Mouse (Mus musculus) midbrain, embryonic 11.5 days (tissue): ENCODE data around the gene Acer1. TPM values are rescaled to one million over a fixed set of nuclear protein-coding genes. Genes with fewer than 3 reads are reported as not detected.

Experiments
- ATAC-seq: fragments of 200-750 bp; cut with Nextera tagmentation; 2 replicates; pipeline ENCODE4 v1.8.0; 2017; ENCODE audit warnings: moderate TSS enrichment, moderate library complexity; ENCODE audit not compliant: low FRiP score
- DNase-seq: peaks from one replicate; pipeline ENCODE4 v3.0.0; 2015; ENCODE audit warnings: low spot score; ENCODE audit errors: missing footprints
- H3K27ac ChIP-seq: fragments of 300-500 bp; sonication (generic); 2 replicates; pipeline ENCODE4 v1.5.1; 2014; ENCODE audit warnings: low read depth, low read length
- H3K27me3 ChIP-seq: fragments of 300-500 bp; sonication (generic); 2 replicates; pipeline ENCODE4 v1.6.1; 2014; ENCODE audit warnings: mild to moderate bottlenecking, low read length, moderate library complexity, mixed read lengths; ENCODE audit not compliant: control insufficient read depth, insufficient read depth
- H3K36me3 ChIP-seq: fragments of 300-500 bp; sonication (generic); 2 replicates; pipeline ENCODE4 v1.6.1; 2014; ENCODE audit warnings: mild to moderate bottlenecking, low read length, moderate library complexity, mixed read lengths; ENCODE audit not compliant: control insufficient read depth, insufficient read depth
- H3K4me1 ChIP-seq: fragments of 300-500 bp; sonication (generic); 2 replicates; pipeline ENCODE4 v1.6.1; 2014; ENCODE audit warnings: low read length; ENCODE audit not compliant: control insufficient read depth, insufficient read depth
- H3K4me2 ChIP-seq: fragments of 300-500 bp; sonication (generic); 2 replicates; pipeline ENCODE4 v1.6.1; 2014; ENCODE audit warnings: mild to moderate bottlenecking, moderate library complexity
- H3K4me3 ChIP-seq: fragments of 300-500 bp; sonication (generic); 2 replicates; pipeline ENCODE4 v1.5.1; 2014; ENCODE audit warnings: low read depth, low read length
- H3K9ac ChIP-seq: fragments of 300-500 bp; sonication (generic); 2 replicates; pipeline ENCODE4 v1.6.1; 2014; ENCODE audit warnings: low read length
- H3K9me3 ChIP-seq: fragments of 300-500 bp; sonication (generic); 2 replicates; pipeline ENCODE4 v1.6.1; 2016; ENCODE audit warnings: low read length; ENCODE audit not compliant: control insufficient read depth
- WGBS: fragments of 180-500 bp; shearing (Covaris S2); extraction: QIAGEN DNeasy Blood & Tissue Kit; methylation state at CpG from one replicate; pipeline ENCODE4 v1.1.7; 2014; 5-methylcytosine and 5-hydroxymethylcytosine counted together
- polyA plus RNA-seq: library from polyadenylated mRNA; unstranded; fragments of >200 nt; fragmentation: Nextera tagmentation; extraction: Ambion mirVana; gene quantifications from 2 replicates; pipeline ENCODE4 v1.2.1, GENCODE M21; 2014

The Acer1 gene
- polyA plus RNA-seq, 1 experiment from 2014 or later: not detected

DNA sequence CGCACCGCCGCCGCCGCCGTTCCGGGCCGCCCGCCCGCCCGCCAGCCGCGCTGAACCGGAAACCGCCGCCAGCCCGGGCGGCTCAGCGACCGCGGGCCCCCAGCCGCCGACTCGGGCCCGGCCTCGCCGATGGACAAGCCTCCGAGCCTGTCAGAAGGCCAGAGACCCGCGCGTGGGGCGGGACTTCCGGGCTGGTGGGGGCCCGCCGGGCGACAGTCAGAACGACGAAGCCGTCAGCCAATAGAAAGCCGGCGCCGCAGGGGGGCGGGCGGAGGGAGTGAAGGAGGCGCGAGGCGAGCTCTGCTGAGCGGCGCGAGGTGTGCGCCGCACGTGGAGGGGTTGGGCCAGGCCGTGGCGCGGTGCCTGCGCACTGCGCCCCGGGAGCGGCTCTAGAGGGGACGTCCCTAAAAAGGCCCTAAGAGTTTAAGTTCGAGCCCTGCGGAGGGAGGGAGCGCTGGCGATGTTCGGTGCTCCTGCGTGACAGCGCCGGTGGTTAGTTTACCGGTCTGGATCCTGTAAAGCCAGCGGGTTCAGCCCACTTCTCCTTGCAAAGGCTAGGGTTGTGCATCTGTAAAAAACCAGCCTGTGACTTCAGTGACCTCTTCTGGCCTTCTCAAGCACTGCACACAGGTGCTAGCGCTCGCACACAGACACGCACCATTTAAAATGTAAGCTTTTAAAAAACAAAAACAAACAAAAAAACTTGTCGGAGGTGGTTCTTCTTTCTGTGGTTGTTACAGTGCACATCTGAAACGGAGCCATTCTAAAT, 46.4 kb downstream of the Acer1 start, which contains the start of gene Mllt1:
Gene Mllt1 (minus strand): TSS at position 53 of the 769 bp plus-strand sequence.
- WGBS: 4% methylated on average over 59 of the region's 76 CpGs
- Histone ChIP-seq H3K4me3 (peak within 1 kb of the TSS; percentile 95), H3K9ac (peak within 1 kb of the TSS; percentile 94), H3K36me3 (no peaks in the 10 kb centered on the region), H3K27me3 (no peaks in the 10 kb centered on the region), H3K27ac (peak within 1 kb of the TSS; percentile 50), H3K4me2 (peak within 1 kb of the TSS; percentile 94), H3K9me3 (no peaks in the 10 kb centered on the region), H3K4me1 (peaks cover 19% of the 10 kb centered on the region)
- DNase-seq (peak; percentile 100), ATAC-seq (peak; percentile 99)

DNA sequence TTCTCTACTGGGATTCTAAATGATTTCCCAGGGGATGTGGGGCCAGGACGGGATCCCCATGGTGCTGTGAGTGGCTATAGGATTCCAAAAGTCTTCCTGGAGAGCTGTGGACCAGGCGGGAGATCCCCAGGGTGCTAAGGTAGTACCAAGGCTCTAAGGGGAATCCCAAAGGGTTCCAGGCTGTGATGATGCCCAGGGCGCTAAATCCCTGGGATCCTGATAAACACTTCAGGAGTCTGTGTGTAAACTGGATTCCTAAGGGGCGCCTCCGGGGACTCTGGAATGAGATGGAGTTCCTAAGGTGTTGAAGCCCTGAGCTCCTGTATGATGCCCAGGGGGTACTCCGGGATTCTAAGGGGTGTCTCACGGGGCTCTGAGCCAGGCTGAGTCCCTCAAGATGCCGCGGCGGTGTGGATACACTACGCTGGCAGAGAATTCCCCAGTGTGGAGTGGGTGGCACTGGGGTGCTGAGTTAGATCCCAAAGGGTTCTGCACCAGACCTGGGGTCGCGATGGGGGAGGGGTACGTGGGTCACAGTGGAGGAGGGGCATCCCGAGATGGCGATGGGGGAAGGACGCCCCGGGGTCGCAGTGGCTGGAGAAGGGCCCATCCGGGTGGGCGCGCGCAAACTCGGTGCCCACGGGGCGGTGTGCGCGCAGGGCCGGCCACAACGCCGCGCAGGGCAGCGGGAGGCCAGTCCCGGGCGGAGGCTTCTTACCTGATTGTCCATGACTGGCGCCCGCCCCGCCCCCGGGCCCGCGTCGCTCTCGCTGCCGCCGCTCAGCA, 47.2 kb downstream of the Acer1 start:
- peak overlapping the region; percentile 94 for H3K4me2 ChIP-seq
- WGBS: 2% methylated on average over 40 of the region's 45 CpGs
- H3K9ac ChIP-seq: peak overlapping the region; percentile 94
- peak overlapping the region; percentile 95 for H3K4me3 ChIP-seq
- no peaks in the 10 kb centered on the region for H3K27me3 ChIP-seq
- peak; percentile 93 for DNase-seq
- H3K27ac ChIP-seq: peak overlapping the region; percentile 50
- no peaks in the 10 kb centered on the region for H3K36me3 ChIP-seq
- peak; percentile 72; the same call in 1 of the 2 replicates for ATAC-seq
- H3K9me3 ChIP-seq: no peaks in the 10 kb centered on the region
- H3K4me1 ChIP-seq: peaks cover 19% of the 10 kb centered on the region

DNA sequence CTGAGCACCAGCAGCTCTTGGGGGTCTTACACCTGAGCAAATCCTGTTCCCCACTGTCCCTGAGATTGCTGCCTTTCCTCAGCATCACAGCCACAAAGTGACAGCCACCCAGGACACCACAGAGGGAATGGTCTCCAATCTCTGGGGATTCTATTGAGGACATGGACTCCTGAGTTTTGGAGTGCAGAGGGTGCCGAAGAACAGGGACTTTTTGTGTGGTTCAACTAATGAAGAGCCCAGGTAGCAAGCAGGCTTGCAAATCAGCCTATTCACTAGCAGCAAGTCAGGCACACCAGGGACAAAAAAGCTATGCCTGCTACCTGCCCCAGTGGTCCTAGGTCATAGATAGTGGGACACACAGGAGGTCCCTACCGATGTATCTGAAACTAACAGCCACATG, 48.5 kb downstream of the Acer1 start:
- peaks cover 19% of the 10 kb centered on the region for H3K4me1 ChIP-seq
- H3K9ac ChIP-seq: no peak overlapping the region
- no peak overlapping the region for H3K27ac ChIP-seq
- no peaks in the 10 kb centered on the region for H3K9me3 ChIP-seq
- no peaks in the 10 kb centered on the region for H3K27me3 ChIP-seq
- DNase-seq: no peak
- 0 out of 2 replicates have a peak overlapping the region, but pooled peaks have one; percentile 6 for H3K4me3 ChIP-seq
- H3K4me2 ChIP-seq: no peak overlapping the region
- no peak for ATAC-seq
- 96% methylated on average over 2 of the region's 2 CpGs for WGBS
- no peaks in the 10 kb centered on the region for H3K36me3 ChIP-seq

DNA sequence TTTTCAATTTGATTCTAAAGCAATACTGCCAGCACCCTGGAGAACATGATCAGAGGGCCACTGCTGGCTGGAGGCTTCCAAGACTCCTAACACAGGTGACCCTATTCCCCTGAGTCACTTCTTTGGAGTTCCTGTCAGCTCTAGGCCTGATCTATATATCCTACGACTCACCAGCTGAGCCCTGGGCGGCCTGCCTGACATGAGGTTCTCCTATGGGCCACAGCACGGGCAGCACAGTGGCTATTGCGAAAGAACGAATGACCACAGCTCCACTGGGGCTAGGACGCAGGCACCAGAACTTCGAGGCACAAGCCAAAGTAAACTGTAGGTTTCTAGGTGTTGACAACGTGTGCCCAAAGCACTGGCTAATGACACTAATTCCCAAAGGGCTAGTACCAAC, 51.9 kb downstream of the Acer1 start:
- DNase-seq (no peak), ATAC-seq (no peak)
- no peak overlapping the region for H3K4me2 ChIP-seq
- no peaks in the 10 kb centered on the region for H3K9me3 ChIP-seq
- 93% methylated on average over 8 of the region's 8 CpGs for WGBS
- H3K27ac ChIP-seq: no peak overlapping the region
- H3K9ac ChIP-seq: no peak overlapping the region
- H3K4me1 ChIP-seq: peaks cover 19% of the 10 kb centered on the region
- no peak overlapping the region for H3K4me3 ChIP-seq
- H3K27me3 ChIP-seq: no peaks in the 10 kb centered on the region
- 0 out of 2 replicates have a peak, but pooled peaks cover 10% of the 10 kb centered on the region for H3K36me3 ChIP-seq

DNA sequence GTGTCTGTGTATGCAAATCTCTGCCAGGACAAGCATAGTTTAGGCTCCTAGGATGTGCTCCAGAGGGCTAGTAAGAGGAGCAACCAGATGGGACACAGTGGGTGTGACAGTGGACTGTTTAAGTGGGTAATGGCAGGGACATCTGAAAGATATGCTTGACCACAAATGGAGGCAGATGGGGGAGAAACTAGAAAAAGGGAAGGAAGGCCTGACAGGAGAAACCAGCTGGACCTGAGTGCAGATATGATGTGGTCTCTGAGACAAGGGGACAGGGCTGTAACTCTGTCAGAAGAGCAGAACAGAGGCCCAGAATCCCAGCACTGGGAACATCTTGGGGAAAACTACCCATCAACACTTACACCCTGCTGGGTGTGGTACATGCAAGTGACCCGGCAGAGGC, 52.4 kb downstream of the Acer1 start:
- ATAC-seq: no peak
- Histone ChIP-seq H3K4me2 (no peak overlapping the region), H3K4me1 (peaks cover 18% of the 10 kb centered on the region), H3K36me3 (peaks cover 13% of the 10 kb centered on the region; the same call in 1 of the 2 replicates), H3K9ac (no peak overlapping the region), H3K4me3 (no peak overlapping the region), H3K9me3 (no peaks in the 10 kb centered on the region), H3K27me3 (no peaks in the 10 kb centered on the region), H3K27ac (no peak overlapping the region)
- DNase-seq: no peak
- WGBS: 88% methylated on average over 1 of the region's 1 CpGs

DNA sequence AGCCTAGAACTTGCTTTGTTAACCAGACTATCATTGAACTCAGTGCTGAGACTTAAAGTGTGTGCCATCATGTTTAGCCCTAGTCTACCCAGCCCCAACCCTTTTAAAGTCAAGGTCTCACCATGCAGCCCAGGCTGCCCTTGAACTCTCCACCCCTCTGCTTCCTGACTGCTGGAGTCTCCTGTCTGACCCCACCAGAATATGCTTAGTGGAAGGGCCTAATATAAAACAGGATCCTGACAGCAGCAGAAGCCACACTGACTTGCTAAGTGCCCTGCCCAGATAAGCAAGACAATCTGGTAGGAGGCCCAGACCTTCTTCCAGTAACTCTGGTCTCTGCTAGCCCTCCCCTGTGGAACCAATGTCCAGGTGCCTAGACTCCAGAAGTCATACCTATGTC, 52.8 kb downstream of the Acer1 start:
- ATAC-seq (peak; percentile 28; the same call in 1 of the 2 replicates), DNase-seq (no peak)
- H3K9ac ChIP-seq: no peak overlapping the region
- no peaks in the 10 kb centered on the region for H3K9me3 ChIP-seq
- no peak overlapping the region for H3K27ac ChIP-seq
- H3K4me1 ChIP-seq: peaks cover 14% of the 10 kb centered on the region
- H3K36me3 ChIP-seq: peaks cover 13% of the 10 kb centered on the region; the same call in 1 of the 2 replicates
- H3K4me2 ChIP-seq: no peak overlapping the region
- H3K27me3 ChIP-seq: no peaks in the 10 kb centered on the region
- no peak overlapping the region for H3K4me3 ChIP-seq

DNA sequence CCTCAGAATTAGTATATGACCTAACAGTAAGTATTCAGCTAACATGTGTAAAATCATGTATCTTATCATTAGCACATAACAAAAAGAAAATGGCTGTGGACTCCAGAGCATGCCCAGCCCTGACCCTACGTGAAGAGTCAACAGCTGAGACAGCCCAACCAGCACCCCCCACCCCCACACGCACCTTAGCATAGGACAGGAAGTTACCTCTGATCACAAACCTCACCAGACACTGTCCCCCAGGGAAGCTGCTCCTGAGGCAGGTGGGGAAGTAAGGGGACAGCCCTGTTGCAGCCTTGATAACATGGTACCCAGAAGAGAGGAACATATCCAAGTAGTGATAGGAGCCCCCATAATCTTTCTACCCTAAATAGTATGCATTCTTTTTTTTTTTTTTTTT, 55.9 kb downstream of the Acer1 start:
- no peak for ATAC-seq
- WGBS: 94% methylated on average over 2 of the region's 2 CpGs
- Histone ChIP-seq H3K9ac (no peak overlapping the region), H3K4me1 (no peaks in the 10 kb centered on the region), H3K4me2 (no peak overlapping the region), H3K9me3 (no peaks in the 10 kb centered on the region), H3K36me3 (peaks cover 20% of the 10 kb centered on the region), H3K27ac (no peak overlapping the region), H3K4me3 (no peak overlapping the region), H3K27me3 (no peaks in the 10 kb centered on the region)
- no peak for DNase-seq

DNA sequence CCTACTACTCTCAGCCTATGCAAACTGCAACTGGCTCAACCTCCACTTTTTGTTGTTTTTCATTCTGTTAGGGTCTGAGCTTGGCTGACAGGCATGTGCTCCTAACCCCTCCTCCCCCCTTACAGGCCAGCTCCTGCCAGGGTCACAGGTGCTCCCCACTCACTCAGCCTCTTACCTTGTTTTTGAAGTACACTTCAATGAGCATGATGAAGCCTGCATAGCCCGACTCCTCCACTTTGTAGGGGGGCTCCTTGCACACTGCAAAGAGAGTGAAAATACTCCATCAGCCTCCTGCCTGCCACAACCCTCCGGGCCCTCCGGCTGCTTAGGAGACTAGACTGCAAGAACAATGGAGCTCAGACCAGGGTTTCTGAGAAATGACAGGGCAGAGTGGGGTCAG, 62.2 kb downstream of the Acer1 start:
- no peak overlapping the region for H3K9ac ChIP-seq
- H3K4me3 ChIP-seq: no peak overlapping the region
- 89% methylated on average over 3 of the region's 3 CpGs for WGBS
- no peak overlapping the region for H3K4me2 ChIP-seq
- H3K27ac ChIP-seq: no peak overlapping the region
- DNase-seq: no peak
- H3K9me3 ChIP-seq: no peaks in the 10 kb centered on the region
- ATAC-seq: no peak
- no peaks in the 10 kb centered on the region for H3K27me3 ChIP-seq
- no peaks in the 10 kb centered on the region for H3K4me1 ChIP-seq
- peaks cover 29% of the 10 kb centered on the region for H3K36me3 ChIP-seq

DNA sequence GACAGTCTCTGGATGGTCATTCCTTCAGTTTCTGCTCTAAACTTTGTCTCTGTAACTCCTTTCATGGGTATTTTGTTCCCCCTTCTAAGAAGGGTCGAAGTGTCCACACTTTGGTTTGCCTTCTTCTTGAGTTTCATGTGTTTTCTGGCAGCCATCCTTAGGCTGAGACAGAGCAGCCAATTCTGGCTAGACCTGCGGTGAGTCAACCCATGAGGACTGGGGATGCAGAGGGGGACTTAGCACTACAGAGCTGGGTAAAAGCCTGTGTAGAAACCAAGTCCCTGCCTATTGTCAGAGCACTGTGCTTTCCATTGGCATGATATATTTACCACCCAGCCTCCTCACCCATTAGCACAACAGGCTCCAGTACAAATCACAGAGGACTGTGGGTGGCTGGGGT, 64.8 kb downstream of the Acer1 start:
- Histone ChIP-seq H3K36me3 (peaks cover 28% of the 10 kb centered on the region), H3K4me1 (no peaks in the 10 kb centered on the region), H3K4me2 (no peak overlapping the region), H3K9ac (no peak overlapping the region), H3K27me3 (no peaks in the 10 kb centered on the region), H3K27ac (no peak overlapping the region), H3K9me3 (no peaks in the 10 kb centered on the region), H3K4me3 (no peak overlapping the region)
- 91% methylated on average over 2 of the region's 2 CpGs for WGBS
- DNase-seq (peak; percentile 21), ATAC-seq (no peak)
